Mouse (Mus musculus) limb, embryonic 11.5 days (tissue): Measurements from ENCODE around the gene Uvrag. TPM values are rescaled to one million over a fixed set of nuclear protein-coding genes. Genes with fewer than 3 reads are reported as not detected.

Source experiments
- ATAC-seq: fragments of 200-750 bp; cut with Nextera tagmentation; 2 replicates; pipeline ENCODE4 v1.8.0; 2017; ENCODE audit warnings: low read depth; ENCODE audit not compliant: insufficient number of reproducible peaks, low FRiP score, low TSS enrichment
- DNase-seq: peaks from one replicate; pipeline ENCODE4 v3.0.0-alpha.2; 2015; ENCODE audit warnings: low spot score
- H3K27ac ChIP-seq: fragments of 300-500 bp; sonication (generic); replicated peaks from 2 replicates; pipeline ENCODE4 v1.5.1; 2014; ENCODE audit warnings: low read depth, mild to moderate bottlenecking, low read length
- H3K27me3 ChIP-seq: fragments of 300-500 bp; sonication (generic); 2 replicates; pipeline ENCODE4 v1.6.1; 2014; ENCODE audit warnings: mild to moderate bottlenecking, low read length, mixed read lengths; ENCODE audit not compliant: control insufficient read depth, insufficient read depth
- H3K36me3 ChIP-seq: fragments of 300-500 bp; sonication (generic); 2 replicates; pipeline ENCODE4 v1.6.1; 2014; ENCODE audit warnings: mild to moderate bottlenecking, low read length, moderate library complexity, mixed read lengths; ENCODE audit not compliant: control insufficient read depth, insufficient read depth
- H3K4me1 ChIP-seq: fragments of 300-500 bp; sonication (generic); 2 replicates; pipeline ENCODE4 v1.6.1; 2014; ENCODE audit warnings: low read length, mixed read lengths; ENCODE audit not compliant: control insufficient read depth, insufficient read depth
- H3K4me2 ChIP-seq: fragments of 300-500 bp; sonication (generic); 2 replicates; pipeline ENCODE4 v1.6.1; 2014; ENCODE audit warnings: low read depth, mild to moderate bottlenecking, moderate library complexity; ENCODE audit not compliant: severe bottlenecking
- H3K4me3 ChIP-seq: fragments of 300-500 bp; sonication (generic); 2 replicates; pipeline ENCODE4 v1.5.1; 2014; ENCODE audit warnings: low read depth, low read length
- H3K9ac ChIP-seq: fragments of 300-500 bp; sonication (generic); 2 replicates; pipeline ENCODE4 v1.6.1; 2014; ENCODE audit warnings: mild to moderate bottlenecking, low read length
- H3K9me3 ChIP-seq: fragments of 300-500 bp; sonication (generic); 2 replicates; pipeline ENCODE4 v1.6.1; 2016; ENCODE audit warnings: low read length; ENCODE audit not compliant: control insufficient read depth
- WGBS: fragments of 180-500 bp; shearing (Covaris S2); extraction: QIAGEN DNeasy Blood & Tissue Kit; methylation state at CpG from one replicate; pipeline ENCODE4 v1.1.7; 2014; 5-methylcytosine and 5-hydroxymethylcytosine counted together
- polyA plus RNA-seq: library from polyadenylated mRNA; unstranded; fragments of >200 nt; fragmentation: Nextera tagmentation; extraction: Ambion mirVana; gene quantifications from 2 replicates; pipeline ENCODE4 v1.2.1, GENCODE M21; 2014

Gene Uvrag
- 11.8 and 14.8 TPM in 2 replicates for polyA plus RNA-seq

DNA sequence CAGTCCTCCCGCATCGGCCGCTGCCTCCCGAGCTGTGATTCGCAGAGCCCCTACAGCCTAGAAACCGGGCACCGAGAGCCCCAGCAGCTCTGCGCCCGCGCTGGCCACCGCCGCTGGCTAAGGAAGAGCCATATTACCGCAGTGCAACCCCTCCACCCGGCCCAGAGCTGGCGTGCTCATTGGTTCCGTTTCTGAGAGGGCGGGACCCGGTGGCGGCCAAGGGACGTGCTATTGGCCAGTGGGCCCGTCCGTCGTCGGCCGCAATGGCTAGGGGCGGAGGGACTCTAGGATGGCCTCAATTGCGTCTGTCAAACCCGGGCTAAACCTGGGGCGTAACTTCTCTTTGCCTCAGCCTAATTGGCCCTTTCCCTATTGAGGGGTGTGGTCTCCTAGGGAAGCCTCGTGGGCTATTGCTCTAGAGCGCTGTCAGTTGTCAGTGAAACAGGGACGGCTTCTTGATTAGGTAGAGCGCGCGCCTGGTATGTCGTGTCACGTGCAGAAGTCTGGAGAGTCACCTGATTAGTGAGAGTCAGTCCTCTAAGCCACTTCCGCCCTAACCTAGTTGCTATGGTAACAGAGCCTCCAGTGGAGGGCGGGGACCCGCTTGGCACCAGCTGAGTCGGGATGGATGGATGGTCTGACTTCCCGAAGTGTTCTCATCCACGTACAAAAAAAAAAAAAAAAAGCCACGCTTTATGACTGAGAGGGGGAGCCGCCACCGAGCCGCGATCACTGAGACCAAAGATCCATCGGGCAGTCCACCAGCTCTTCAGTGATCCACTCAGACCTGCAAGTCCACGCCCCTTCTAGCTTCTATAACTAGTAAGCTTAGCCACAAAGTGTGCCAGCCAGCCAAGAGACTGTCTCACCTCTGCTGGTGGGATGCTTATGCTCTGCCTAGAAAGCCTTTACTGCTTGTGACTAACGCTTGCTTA lies at the start of gene Uvrag:
TSS of gene Uvrag (minus strand) at position 158 of the 935 bp plus-strand sequence.
- DNase-seq (peak; percentile 99), ATAC-seq (peak; percentile 97)
- under 1% methylated on average over 51 of the region's 51 CpGs for WGBS
- Histone ChIP-seq H3K9ac (peak within 1 kb of the TSS; percentile 80), H3K4me3 (peak within 1 kb of the TSS; percentile 97), H3K27ac (peak within 1 kb of the TSS; percentile 58), H3K27me3 (no peaks in the 10 kb centered on the region), H3K4me1 (peaks cover 11% of the 10 kb centered on the region), H3K4me2 (peak within 1 kb of the TSS; percentile 63), H3K9me3 (no peaks in the 10 kb centered on the region), H3K36me3 (no peaks in the 10 kb centered on the region)

- H3K4me3 ChIP-seq: no peak overlapping the region
- no peaks in the 10 kb centered on the region for H3K27me3 ChIP-seq
- WGBS: 80% methylated on average over 5 of the region's 5 CpGs
- H3K4me2 ChIP-seq: no peak overlapping the region
- no peaks in the 10 kb centered on the region for H3K4me1 ChIP-seq
- H3K9ac ChIP-seq: no peak overlapping the region
- no peaks in the 10 kb centered on the region for H3K36me3 ChIP-seq
- H3K9me3 ChIP-seq: no peaks in the 10 kb centered on the region
- DNase-seq (no peak), ATAC-seq (no peak)
- no peak overlapping the region for H3K27ac ChIP-seq
Measured at GRCm38 (mm10) chr7:99189885-99190284, 48.9 kb upstream of the Uvrag start.

GRCm38 (mm10) chr7:99188630-99189029 lies 47.7 kb upstream of the Uvrag start:
- Histone ChIP-seq H3K4me3 (no peak overlapping the region), H3K27ac (no peak overlapping the region), H3K9ac (no peak overlapping the region), H3K9me3 (no peaks in the 10 kb centered on the region), H3K4me1 (no peaks in the 10 kb centered on the region), H3K4me2 (no peak overlapping the region), H3K27me3 (no peaks in the 10 kb centered on the region), H3K36me3 (no peaks in the 10 kb centered on the region)
- no peak for DNase-seq
- WGBS: 82% methylated on average over 6 of the region's 6 CpGs
- ATAC-seq: no peak

- Histone ChIP-seq H3K36me3 (no peaks in the 10 kb centered on the region), H3K4me3 (no peak overlapping the region), H3K27ac (no peak overlapping the region), H3K9ac (no peak overlapping the region), H3K4me1 (no peaks in the 10 kb centered on the region), H3K9me3 (no peaks in the 10 kb centered on the region), H3K4me2 (no peak overlapping the region), H3K27me3 (no peaks in the 10 kb centered on the region)
- WGBS: 80% methylated on average over 5 of the region's 5 CpGs
- DNase-seq (no peak), ATAC-seq (no peak)
Measured at GRCm38 (mm10) chr7:99187451-99187850, 46.5 kb upstream of the Uvrag start.

GRCm38 (mm10) chr7:99185405-99185804 lies 44.5 kb upstream of the Uvrag start:
- Histone ChIP-seq H3K4me2 (no peak overlapping the region), H3K36me3 (no peaks in the 10 kb centered on the region), H3K9me3 (no peaks in the 10 kb centered on the region), H3K27ac (no peak overlapping the region), H3K4me3 (no peak overlapping the region), H3K4me1 (no peaks in the 10 kb centered on the region), H3K9ac (no peak overlapping the region), H3K27me3 (no peaks in the 10 kb centered on the region)
- no peak for ATAC-seq
- no peak for DNase-seq
- WGBS: 84% methylated on average over 3 of the region's 3 CpGs

GRCm38 (mm10) chr7:99183751-99184150 lies 42.8 kb upstream of the Uvrag start:
- DNase-seq (no peak), ATAC-seq (no peak)
- no peaks in the 10 kb centered on the region for H3K27me3 ChIP-seq
- 79% methylated on average over 6 of the region's 6 CpGs for WGBS
- H3K4me2 ChIP-seq: no peak overlapping the region
- H3K4me1 ChIP-seq: no peaks in the 10 kb centered on the region
- no peak overlapping the region for H3K4me3 ChIP-seq
- no peaks in the 10 kb centered on the region for H3K36me3 ChIP-seq
- H3K9ac ChIP-seq: no peak overlapping the region
- no peaks in the 10 kb centered on the region for H3K9me3 ChIP-seq
- H3K27ac ChIP-seq: no peak overlapping the region

DNA sequence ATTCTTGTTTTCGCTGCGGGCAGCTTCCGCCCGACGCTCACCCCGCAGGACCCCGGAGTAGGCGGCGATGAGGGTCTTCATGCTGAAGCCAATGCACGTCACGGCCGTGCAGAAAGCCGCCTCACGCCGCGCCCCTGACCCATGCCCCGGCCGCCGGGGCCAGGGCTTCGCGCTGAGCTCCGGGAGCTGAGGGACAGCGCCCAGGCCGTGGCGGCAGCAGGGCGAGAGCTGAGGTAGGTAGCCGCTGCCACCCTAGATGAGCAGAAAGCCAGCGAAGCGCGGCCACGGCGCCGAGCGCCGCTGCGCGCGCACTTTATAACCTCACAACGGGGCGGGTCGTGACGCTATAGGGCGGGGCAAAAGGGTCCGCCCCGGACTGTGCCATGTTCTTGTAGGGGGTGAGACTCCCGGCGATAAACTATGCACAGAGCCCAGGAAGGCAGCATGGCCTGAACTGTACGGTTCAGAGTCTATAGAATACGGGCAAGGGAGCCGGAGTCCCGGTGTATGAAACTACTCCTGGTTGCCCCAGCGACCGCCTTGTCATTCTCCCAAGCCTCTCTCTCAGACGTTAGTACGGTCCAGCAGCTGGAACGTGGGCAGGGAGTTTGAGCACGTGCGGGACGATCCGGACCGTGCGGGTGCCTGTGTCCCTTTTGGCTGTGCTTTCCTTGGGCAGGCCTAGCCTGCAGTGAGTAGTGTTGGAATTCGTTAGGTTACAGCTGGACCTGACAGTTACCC lies 41.7 kb upstream of the Uvrag start, which contains the start of gene Dgat2:
TSS of gene Dgat2 (minus strand) at position 288 of the 741 bp plus-strand sequence.
- Histone ChIP-seq H3K4me1 (no peaks in the 10 kb centered on the region), H3K9ac (peak within 1 kb of the TSS; percentile 83), H3K27me3 (no peaks in the 10 kb centered on the region), H3K27ac (no peak within 1 kb of the TSS), H3K36me3 (no peaks in the 10 kb centered on the region), H3K9me3 (no peaks in the 10 kb centered on the region), H3K4me2 (peak within 1 kb of the TSS; percentile 95), H3K4me3 (peak within 1 kb of the TSS; percentile 67)
- ATAC-seq (peak; percentile 89), DNase-seq (peak; percentile 94)
- under 1% methylated on average over 63 of the region's 63 CpGs for WGBS

GRCm38 (mm10) chr7:99181619-99182431 lies 40.9 kb upstream of the Uvrag start:
- no peak overlapping the region for H3K27ac ChIP-seq
- 22% methylated on average over 14 of the region's 14 CpGs for WGBS
- ATAC-seq: peak; percentile 1; the same call in 1 of the 2 replicates

More at GRCm38 (mm10) chr7:99181619-99182431, 40.9 kb upstream of the Uvrag start:
- Histone ChIP-seq H3K27me3 (no peaks in the 10 kb centered on the region), H3K36me3 (no peaks in the 10 kb centered on the region), H3K9ac (peak overlapping the region; percentile 83), H3K4me1 (no peaks in the 10 kb centered on the region), H3K4me2 (peak overlapping the region; percentile 95), H3K4me3 (peak overlapping the region; percentile 67), H3K9me3 (no peaks in the 10 kb centered on the region)
- DNase-seq: no peak
